Mouse (Mus musculus) midbrain, embryonic 11.5 days (tissue): ENCODE data around the gene Nmd3. TPM values are rescaled to one million over a fixed set of nuclear protein-coding genes. Genes with fewer than 3 reads are reported as not detected.
A peak's percentile ranks its signal among the peaks of the same experiment; 100 is the strongest.

Experiments
- ATAC-seq: fragments of 200-750 bp; cut with Nextera tagmentation; 2 replicates; pipeline ENCODE4 v1.8.0; 2017; ENCODE audit warnings: moderate TSS enrichment, moderate library complexity; ENCODE audit not compliant: low FRiP score
- DNase-seq: peaks from one replicate; pipeline ENCODE4 v3.0.0; 2015; ENCODE audit warnings: low spot score; ENCODE audit errors: missing footprints
- H3K27ac ChIP-seq: fragments of 300-500 bp; sonication (generic); 2 replicates; pipeline ENCODE4 v1.5.1; 2014; ENCODE audit warnings: low read depth, low read length
- H3K27me3 ChIP-seq: fragments of 300-500 bp; sonication (generic); 2 replicates; pipeline ENCODE4 v1.6.1; 2014; ENCODE audit warnings: mild to moderate bottlenecking, low read length, moderate library complexity, mixed read lengths; ENCODE audit not compliant: control insufficient read depth, insufficient read depth
- H3K36me3 ChIP-seq: fragments of 300-500 bp; sonication (generic); 2 replicates; pipeline ENCODE4 v1.6.1; 2014; ENCODE audit warnings: mild to moderate bottlenecking, low read length, moderate library complexity, mixed read lengths; ENCODE audit not compliant: control insufficient read depth, insufficient read depth
- H3K4me1 ChIP-seq: fragments of 300-500 bp; sonication (generic); 2 replicates; pipeline ENCODE4 v1.6.1; 2014; ENCODE audit warnings: low read length; ENCODE audit not compliant: control insufficient read depth, insufficient read depth
- H3K4me2 ChIP-seq: fragments of 300-500 bp; sonication (generic); 2 replicates; pipeline ENCODE4 v1.6.1; 2014; ENCODE audit warnings: mild to moderate bottlenecking, moderate library complexity
- H3K4me3 ChIP-seq: fragments of 300-500 bp; sonication (generic); 2 replicates; pipeline ENCODE4 v1.5.1; 2014; ENCODE audit warnings: low read depth, low read length
- H3K9ac ChIP-seq: fragments of 300-500 bp; sonication (generic); 2 replicates; pipeline ENCODE4 v1.6.1; 2014; ENCODE audit warnings: low read length
- H3K9me3 ChIP-seq: fragments of 300-500 bp; sonication (generic); 2 replicates; pipeline ENCODE4 v1.6.1; 2016; ENCODE audit warnings: low read length; ENCODE audit not compliant: control insufficient read depth
- WGBS: fragments of 180-500 bp; shearing (Covaris S2); extraction: QIAGEN DNeasy Blood & Tissue Kit; methylation state at CpG from one replicate; pipeline ENCODE4 v1.1.7; 2014; 5-methylcytosine and 5-hydroxymethylcytosine counted together
- polyA plus RNA-seq: library from polyadenylated mRNA; unstranded; fragments of >200 nt; fragmentation: Nextera tagmentation; extraction: Ambion mirVana; gene quantifications from 2 replicates; pipeline ENCODE4 v1.2.1, GENCODE M21; 2014

The Nmd3 gene
- polyA plus RNA-seq, 1 experiment from 2014 or later, result 142 TPM

DNA sequence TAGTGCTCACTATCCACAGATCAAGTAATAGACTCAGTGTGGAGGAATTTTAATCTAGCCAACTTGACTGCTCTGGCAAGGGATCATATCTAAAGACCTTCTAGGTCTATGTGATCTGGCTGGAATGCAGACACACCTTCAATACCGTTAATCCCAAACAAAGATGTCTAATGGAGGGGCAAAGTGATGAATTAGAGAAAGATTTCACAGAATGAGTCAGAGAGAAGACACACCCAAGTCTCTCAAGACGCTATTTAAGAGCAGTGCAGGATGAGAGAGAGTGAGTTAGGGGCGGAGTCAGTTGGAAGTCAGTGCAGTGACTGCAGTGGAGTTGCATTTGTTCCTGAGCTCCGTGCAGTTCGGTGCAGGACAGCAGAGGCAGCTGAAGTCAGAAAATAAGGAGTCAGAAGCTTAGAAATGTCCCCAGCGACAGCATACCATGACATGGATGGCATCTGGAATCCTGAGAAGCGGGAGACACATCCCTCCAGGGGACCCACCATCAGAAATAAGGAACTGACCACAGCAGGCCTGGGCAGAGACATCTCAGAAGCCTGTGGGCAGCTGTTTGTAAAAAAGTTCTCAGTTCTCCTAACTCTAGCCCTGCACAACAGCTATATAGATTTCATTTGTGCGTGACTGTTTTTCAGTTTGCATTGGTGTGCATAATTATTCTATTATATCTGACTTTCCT, 9.7 kb upstream of the Nmd3 start:
- ATAC-seq (no peak), DNase-seq (no peak)
- H3K4me1 ChIP-seq, result no peaks in the 10 kb centered on the region
- no peak overlapping the region for H3K9ac ChIP-seq
- no peak overlapping the region for H3K4me3 ChIP-seq
- H3K36me3 ChIP-seq, result no peaks in the 10 kb centered on the region
- no peaks in the 10 kb centered on the region for H3K27me3 ChIP-seq
- no peaks in the 10 kb centered on the region for H3K9me3 ChIP-seq
- H3K4me2 ChIP-seq, result no peak overlapping the region
- WGBS, result 58% methylated on average over 8 of the region's 8 CpGs
- no peak overlapping the region for H3K27ac ChIP-seq

DNA sequence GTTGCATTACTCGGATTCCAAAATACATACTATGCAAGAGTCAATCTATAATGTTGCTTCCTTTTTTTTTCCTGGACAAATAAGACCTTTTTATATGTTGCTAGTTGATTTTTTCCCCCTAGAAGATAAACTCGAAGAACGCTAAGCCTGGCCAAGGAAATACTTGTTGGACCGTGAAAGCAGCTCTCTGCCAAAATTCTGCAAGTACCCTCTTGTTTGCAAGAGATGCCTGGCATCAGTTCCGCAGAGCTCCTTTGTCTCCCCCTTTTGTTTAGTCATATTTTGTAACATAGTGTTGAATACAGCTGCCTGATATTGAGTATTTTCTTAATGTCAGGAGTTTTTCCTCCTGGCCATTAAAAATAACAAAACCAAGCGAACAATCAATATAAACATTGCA, 4.3 kb upstream of the Nmd3 start:
- H3K9ac ChIP-seq, result no peak overlapping the region
- H3K27ac ChIP-seq, result no peak overlapping the region
- no peaks in the 10 kb centered on the region for H3K36me3 ChIP-seq
- no peaks in the 10 kb centered on the region for H3K27me3 ChIP-seq
- 89% methylated on average over 6 of the region's 6 CpGs for WGBS
- H3K4me2 ChIP-seq, result no peak overlapping the region
- ATAC-seq, result no peak
- H3K4me1 ChIP-seq, result no peaks in the 10 kb centered on the region
- DNase-seq, result no peak
- H3K4me3 ChIP-seq, result no peak overlapping the region
- no peaks in the 10 kb centered on the region for H3K9me3 ChIP-seq

DNA sequence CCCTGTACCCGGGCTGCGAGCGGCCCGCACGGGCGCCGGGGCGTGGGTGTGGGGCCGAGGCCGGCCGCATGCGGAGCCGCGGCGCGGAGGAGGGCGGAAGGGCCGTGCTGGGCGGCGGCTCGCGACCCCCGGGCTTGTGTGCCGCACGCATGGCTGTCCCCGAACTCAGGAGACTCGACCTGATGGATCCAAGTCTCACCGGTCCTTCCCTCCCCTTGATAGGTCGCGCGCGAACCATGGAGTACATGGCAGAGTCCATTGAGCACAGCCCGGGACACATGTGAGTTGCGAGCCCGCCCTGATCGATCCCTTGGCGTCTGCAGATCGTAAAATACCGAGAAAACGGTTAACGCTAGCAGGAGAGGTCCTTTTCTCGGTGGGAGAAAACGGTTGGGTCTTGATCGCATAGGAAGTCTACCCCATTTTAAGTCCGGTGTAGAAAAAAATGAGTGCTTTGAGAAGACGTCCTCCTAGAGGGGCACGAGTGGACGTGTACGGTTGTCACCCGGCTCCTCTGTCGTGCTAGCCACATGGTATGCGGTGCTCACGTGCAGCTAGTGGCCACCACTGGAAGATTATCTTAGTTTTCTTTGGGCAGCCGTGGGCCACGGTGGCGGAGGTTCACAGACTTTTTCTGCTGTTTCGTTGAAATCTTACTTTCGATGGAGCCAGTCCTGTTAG, 542 bp downstream of the Nmd3 start:
- Histone ChIP-seq H3K36me3 (no peaks in the 10 kb centered on the region), H3K4me2 (peak overlapping the region; percentile 69), H3K4me1 (peaks cover 7% of the 10 kb centered on the region), H3K4me3 (peak overlapping the region; percentile 91), H3K9me3 (no peaks in the 10 kb centered on the region), H3K27me3 (no peaks in the 10 kb centered on the region), H3K27ac (peak overlapping the region; percentile 75), H3K9ac (peak overlapping the region; percentile 95)
- DNase-seq, result peak; percentile 93
- ATAC-seq, result peak; percentile 89
- WGBS, result under 1% methylated on average over 53 of the region's 58 CpGs

DNA sequence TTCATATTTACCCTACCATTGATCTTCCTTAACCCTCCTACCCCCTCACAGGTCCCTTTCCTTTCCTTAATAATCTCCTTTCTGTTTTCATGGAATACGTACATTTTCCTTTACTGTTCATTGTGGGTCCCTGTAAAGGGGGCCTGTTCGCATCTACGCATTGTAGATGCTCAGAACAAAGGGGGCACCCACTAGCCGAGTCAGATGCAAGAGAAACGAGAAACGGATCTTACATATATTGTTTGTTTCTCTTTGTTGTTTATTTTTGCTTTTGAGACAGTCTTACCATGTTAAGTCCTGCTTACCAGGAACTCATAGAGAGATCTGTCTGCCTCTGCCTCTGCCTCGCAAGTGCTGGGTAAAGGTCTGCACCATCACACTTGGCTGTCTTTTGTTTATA, 1.4 kb downstream of the Nmd3 start:
- DNase-seq (peak; percentile 89), ATAC-seq (no peak)
- 31% methylated on average over 7 of the region's 7 CpGs for WGBS
- no peaks in the 10 kb centered on the region for H3K9me3 ChIP-seq
- H3K36me3 ChIP-seq, result no peaks in the 10 kb centered on the region
- no peaks in the 10 kb centered on the region for H3K27me3 ChIP-seq
- H3K4me2 ChIP-seq, result peak overlapping the region; percentile 69
- peak overlapping the region; percentile 91 for H3K4me3 ChIP-seq
- no peak overlapping the region for H3K27ac ChIP-seq
- H3K4me1 ChIP-seq, result peaks cover 7% of the 10 kb centered on the region
- H3K9ac ChIP-seq, result peak overlapping the region; percentile 95

DNA sequence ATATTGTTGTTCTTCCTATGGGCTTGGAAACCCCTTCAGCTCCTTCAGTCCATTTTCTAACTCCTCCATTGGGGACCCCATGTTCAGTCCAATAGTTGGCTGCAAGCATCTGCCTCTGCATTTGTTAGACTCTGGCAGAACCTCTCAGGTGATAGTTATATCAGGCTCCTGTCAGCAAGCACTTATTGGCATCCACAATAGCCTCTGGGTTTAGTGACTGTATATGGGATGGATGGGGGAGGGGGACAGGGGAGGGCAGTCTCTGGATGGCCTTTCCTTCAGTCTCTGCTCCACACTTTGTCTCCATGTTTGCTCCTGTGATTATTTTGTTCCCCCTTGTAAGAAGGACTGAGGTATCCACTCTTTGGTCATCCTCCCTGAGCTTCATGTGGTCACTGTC, 9.1 kb downstream of the Nmd3 start:
- ATAC-seq, result no peak
- DNase-seq, result peak; percentile 19
- no peak overlapping the region for H3K4me2 ChIP-seq
- no peak overlapping the region for H3K4me3 ChIP-seq
- no peaks in the 10 kb centered on the region for H3K4me1 ChIP-seq
- H3K9ac ChIP-seq, result no peak overlapping the region
- H3K9me3 ChIP-seq, result no peaks in the 10 kb centered on the region
- no peak overlapping the region for H3K27ac ChIP-seq
- no peaks in the 10 kb centered on the region for H3K27me3 ChIP-seq
- peaks cover 5% of the 10 kb centered on the region; the same call in 1 of the 2 replicates for H3K36me3 ChIP-seq

DNA sequence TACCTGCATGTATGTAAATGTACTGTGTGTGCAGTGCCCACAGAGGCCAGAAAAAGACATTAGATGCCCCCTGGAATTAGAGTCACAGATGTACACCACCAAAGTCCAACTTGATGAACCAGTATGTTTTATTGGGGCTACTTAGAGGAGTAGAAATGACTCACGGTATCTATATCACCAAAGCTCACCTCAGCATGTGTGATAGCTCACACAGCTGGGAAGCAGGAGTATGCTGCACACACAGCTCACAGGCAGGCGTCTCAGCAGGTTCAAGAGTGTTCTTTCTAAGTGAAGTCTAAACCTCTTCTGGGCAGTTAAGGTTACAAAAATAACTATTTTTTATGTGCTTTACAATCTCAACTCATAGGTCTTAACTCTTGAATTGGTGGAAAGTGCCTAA, 12.2 kb downstream of the Nmd3 start:
- no peaks in the 10 kb centered on the region for H3K9me3 ChIP-seq
- ATAC-seq (no peak), DNase-seq (peak; percentile 4)
- H3K36me3 ChIP-seq, result peaks cover 5% of the 10 kb centered on the region
- no peaks in the 10 kb centered on the region for H3K27me3 ChIP-seq
- H3K4me3 ChIP-seq, result no peak overlapping the region
- H3K4me2 ChIP-seq, result no peak overlapping the region
- WGBS, result 94% methylated on average over 2 of the region's 2 CpGs
- no peaks in the 10 kb centered on the region for H3K4me1 ChIP-seq
- H3K9ac ChIP-seq, result no peak overlapping the region
- H3K27ac ChIP-seq, result no peak overlapping the region

DNA sequence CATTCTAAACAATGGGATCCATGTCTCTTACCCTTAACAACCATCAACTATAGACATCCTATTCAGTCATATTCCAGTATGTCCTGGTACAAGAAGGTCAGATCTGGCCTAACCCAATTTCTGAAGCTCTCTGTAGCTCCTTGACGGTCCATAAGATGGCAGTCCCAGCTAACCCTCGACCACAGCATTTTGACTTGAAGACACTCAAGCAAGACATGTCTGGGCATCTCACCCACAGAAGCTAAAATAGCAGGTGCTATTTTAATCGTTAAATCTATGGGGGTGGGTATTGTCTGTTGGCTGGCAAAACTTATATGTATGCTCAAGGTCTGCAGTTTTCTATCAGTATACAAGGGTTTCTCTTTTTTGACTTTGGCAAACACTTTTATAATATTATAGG, 33.4 kb downstream of the Nmd3 start:
- no peak overlapping the region for H3K4me2 ChIP-seq
- 92% methylated on average over 3 of the region's 3 CpGs for WGBS
- DNase-seq (no peak), ATAC-seq (no peak)
- H3K4me3 ChIP-seq, result no peak overlapping the region
- no peak overlapping the region for H3K27ac ChIP-seq
- no peaks in the 10 kb centered on the region for H3K9me3 ChIP-seq
- H3K4me1 ChIP-seq, result no peaks in the 10 kb centered on the region
- no peaks in the 10 kb centered on the region for H3K27me3 ChIP-seq
- no peak overlapping the region for H3K9ac ChIP-seq
- H3K36me3 ChIP-seq, result no peaks in the 10 kb centered on the region

DNA sequence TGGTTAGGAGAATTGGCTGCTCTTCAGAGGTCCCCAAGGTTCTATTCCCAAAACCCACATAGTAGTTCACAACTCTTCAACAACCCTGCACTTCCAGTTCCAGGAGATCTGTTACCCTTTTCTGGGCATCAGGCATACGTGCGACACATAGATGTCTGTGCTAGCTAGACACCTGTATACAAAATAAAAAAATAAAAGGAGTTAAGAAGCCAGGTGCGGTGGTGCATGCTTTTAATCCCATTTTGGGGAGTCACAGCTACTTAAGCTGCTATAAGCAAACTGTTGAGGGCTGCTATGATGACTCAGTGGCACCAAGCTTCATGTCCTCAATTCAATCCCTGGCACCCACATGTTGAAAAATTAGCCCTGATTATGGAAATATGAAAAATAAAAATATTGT, 34.2 kb downstream of the Nmd3 start:
- ATAC-seq (peak; percentile 12; the same call in 1 of the 2 replicates), DNase-seq (no peak)
- WGBS, result 85% methylated on average over 3 of the region's 3 CpGs
- Histone ChIP-seq H3K4me3 (no peak overlapping the region), H3K4me1 (no peaks in the 10 kb centered on the region), H3K9ac (no peak overlapping the region), H3K36me3 (no peaks in the 10 kb centered on the region), H3K27me3 (no peaks in the 10 kb centered on the region), H3K27ac (no peak overlapping the region), H3K9me3 (no peaks in the 10 kb centered on the region), H3K4me2 (no peak overlapping the region)

DNA sequence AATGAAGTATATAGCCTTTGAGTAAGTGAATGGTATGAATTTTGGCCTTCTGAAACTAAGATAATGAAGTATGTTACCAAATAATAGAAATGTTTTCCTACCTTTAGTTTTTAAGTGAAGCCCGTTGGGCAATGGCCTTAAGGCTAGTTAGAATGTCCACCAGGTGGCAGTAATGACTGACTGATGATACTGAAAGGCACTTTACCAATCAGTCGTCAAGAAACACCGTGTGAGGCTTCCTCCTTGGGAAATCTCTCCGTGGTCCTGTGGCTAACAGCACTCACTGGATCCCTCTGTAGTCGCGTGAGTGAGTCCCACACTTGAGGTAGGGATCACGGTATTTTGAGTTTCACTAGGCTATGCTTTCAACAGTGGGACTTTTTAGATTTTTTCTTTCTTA, 34.7 kb downstream of the Nmd3 start:
- ATAC-seq (peak; percentile 75; the same call in 1 of the 2 replicates), DNase-seq (peak; percentile 94)
- WGBS, result 34% methylated on average over 7 of the region's 7 CpGs
- no peak overlapping the region for H3K27ac ChIP-seq
- H3K36me3 ChIP-seq, result no peaks in the 10 kb centered on the region
- H3K27me3 ChIP-seq, result no peaks in the 10 kb centered on the region
- H3K4me3 ChIP-seq, result no peak overlapping the region
- no peak overlapping the region for H3K9ac ChIP-seq
- H3K4me1 ChIP-seq, result no peaks in the 10 kb centered on the region
- H3K9me3 ChIP-seq, result no peaks in the 10 kb centered on the region
- no peak overlapping the region for H3K4me2 ChIP-seq
